Mouse (Mus musculus) CH12.LX (cell line): ENCODE results near the gene Ube2z. TPM values are rescaled to one million over a fixed set of nuclear protein-coding genes. Genes with fewer than 3 reads are reported as not detected.
A peak's percentile ranks its signal among the peaks of the same experiment; 100 is the strongest.

Source experiments
- DNase-seq: peaks from one replicate; pipeline ENCODE4 v3.0.0-alpha.2; 2013; ENCODE audit errors: extremely low read depth
- H3K27ac ChIP-seq: 2 replicates; pipeline ENCODE4 v1.5.1; 2012; ENCODE audit warnings: low read depth, mild to moderate bottlenecking, control low read depth, moderate library complexity; ENCODE audit not compliant: insufficient read depth
- H3K27me3 ChIP-seq: replicated peaks from 2 replicates; pipeline ENCODE3; 2012; ENCODE audit warnings: inconsistent platforms
- H3K36me3 ChIP-seq, 2 experiments: replicated peaks in 1 of 2; 2 replicates each; pipeline versions ENCODE3 to v1.6.1; 2012; ENCODE audit warnings: inconsistent platforms in 1 of 2, low read length in 1 of 2, mild to moderate bottlenecking in 1 of 2, mixed read lengths in 1 of 2, moderate library complexity in 1 of 2; ENCODE audit not compliant: control insufficient read depth in 1 of 2, insufficient read depth in 1 of 2
- H3K4me1 ChIP-seq, 2 experiments: 2 replicates each; pipeline ENCODE4 v1.6.1; 2012; ENCODE audit warnings: inconsistent platforms in 1 of 2, moderate library complexity in 1 of 2; ENCODE audit not compliant: insufficient read depth in 2 of 2, control insufficient read depth in 1 of 2
- H3K4me2 ChIP-seq: 2 replicates; pipeline ENCODE4 v1.6.1; 2012; ENCODE audit warnings: low read depth, mild to moderate bottlenecking, control low read depth; ENCODE audit not compliant: poor library complexity, insufficient read depth, severe bottlenecking
- H3K4me3 ChIP-seq, 3 experiments: fragments of 150-350 bp in 1 of 3; sonication (generic) in 1 of 3; replicated peaks in 1 of 3; 2 replicates each; pipeline versions ENCODE3 to v1.5.1; 2011 to 2012; ENCODE audit warnings: low read depth in 2 of 3, low read length in 2 of 3, mild to moderate bottlenecking in 2 of 3, moderate library complexity in 2 of 3, control low read depth in 1 of 3, improper control_type of control experiment in 1 of 3, inconsistent platforms in 1 of 3, mixed read lengths in 1 of 3; ENCODE audit not compliant: poor library complexity in 1 of 3
- H3K79me2 ChIP-seq: replicated peaks from 2 replicates; pipeline ENCODE4 v1.6.1; 2012; ENCODE audit warnings: mild to moderate bottlenecking, moderate library complexity; ENCODE audit not compliant: control insufficient read depth, poor library complexity, insufficient read depth, severe bottlenecking; ENCODE audit errors: extremely low read depth
- H3K9ac ChIP-seq: 2 replicates; pipeline ENCODE4 v1.6.1; 2012; ENCODE audit warnings: low read depth, mild to moderate bottlenecking, control low read depth, moderate library complexity; ENCODE audit not compliant: insufficient read depth
- H3K9me3 ChIP-seq: replicated peaks from 2 replicates; pipeline ENCODE3; 2012; ENCODE audit warnings: low read length, inconsistent platforms, mixed read lengths
- ELF1 ChIP-seq: IDR thresholded peaks from 2 replicates; pipeline ENCODE4 v1.6.1; 2014; ENCODE audit warnings: low read depth, mild to moderate bottlenecking, inconsistent platforms, low read length, improper control_type of control experiment
- ETS1 ChIP-seq: conservative IDR thresholded peaks from 2 replicates; pipeline ENCODE4 v1.6.1; 2012; ENCODE audit warnings: low read depth, mild to moderate bottlenecking, inconsistent platforms, low read length, improper control_type of control experiment, moderate library complexity
- IRF4 ChIP-seq: IDR thresholded peaks from 2 replicates; pipeline ENCODE4 v1.6.1; 2014; ENCODE audit warnings: low read depth, mild to moderate bottlenecking, inconsistent platforms, low read length, improper control_type of control experiment
- JUN ChIP-seq: IDR thresholded peaks from 2 replicates; pipeline ENCODE4 v1.6.1; 2011; ENCODE audit warnings: low read depth, mild to moderate bottlenecking, low read length, improper control_type of control experiment, moderate library complexity; ENCODE audit not compliant: insufficient read depth
- JUND ChIP-seq: conservative IDR thresholded peaks from 2 replicates; pipeline ENCODE4 v1.6.1; 2011; ENCODE audit warnings: low read depth, low read length, improper control_type of control experiment
- MAFK ChIP-seq: IDR thresholded peaks from 2 replicates; pipeline ENCODE4 v1.6.1; 2011; ENCODE audit warnings: low read length, improper control_type of control experiment; ENCODE audit not compliant: insufficient replicate concordance
- MXI1 ChIP-seq: IDR thresholded peaks from 2 replicates; pipeline ENCODE4 v1.6.1; 2011; ENCODE audit warnings: mild to moderate bottlenecking, low read depth, low read length, improper control_type of control experiment
- NELFE ChIP-seq: IDR thresholded peaks from 2 replicates; pipeline ENCODE4 v1.6.1; 2011; ENCODE audit warnings: low read depth, low read length, improper control_type of control experiment
- SIN3A ChIP-seq: IDR thresholded peaks from 2 replicates; pipeline ENCODE4 v1.6.1; 2012; ENCODE audit warnings: low read length, improper control_type of control experiment, inconsistent platforms
- TBP ChIP-seq: conservative IDR thresholded peaks from 2 replicates; pipeline ENCODE4 v1.6.1; 2011; ENCODE audit warnings: low read depth, low read length, improper control_type of control experiment
- UBTF ChIP-seq: IDR thresholded peaks from 2 replicates; pipeline ENCODE4 v1.6.1; 2012; ENCODE audit warnings: low read depth, mild to moderate bottlenecking, inconsistent platforms, low read length, improper control_type of control experiment, moderate library complexity
- USF2 ChIP-seq: conservative IDR thresholded peaks from 2 replicates; pipeline ENCODE4 v1.6.1; 2011; ENCODE audit warnings: low read depth, low read length, improper control_type of control experiment
- ZMIZ1 ChIP-seq: IDR thresholded peaks from 2 replicates; pipeline ENCODE4 v1.6.1; 2012; ENCODE audit warnings: low read depth, mild to moderate bottlenecking, inconsistent platforms, low read length, improper control_type of control experiment
- dilution Hi-C: fragments of 300-500 bp; cut with MboI; formaldehyde crosslinking; loops from 2 replicates; pipeline ENCODE4 v1.14.3; 2020; ENCODE audit warnings: low sequenced_read_pairs; ENCODE audit not compliant: extremely low pct_unique_long_range_greater_than_20kb, extremely low pct_ligation_motif_present
- in situ Hi-C: fragments of 300-500 bp; cut with MboI; formaldehyde crosslinking; loops from 3 replicates; pipeline ENCODE4 v1.14.3; 2019; ENCODE audit warnings: low sequenced_read_pairs, low pct_ligation_motif_present, low pct_unique_long_range_greater_than_20kb, mixed read lengths
- polyA plus RNA-seq: library from polyadenylated mRNA; unstranded; fragments of >175 nt; gene quantifications from 2 replicates; pipeline ENCODE4 v1.2.1, GENCODE M21; 2012; ENCODE audit warnings: low read depth; ENCODE audit not compliant: insufficient read length
- total RNA-seq, 2 experiments: library from RNA; depleted of rRNA; stranded (reverse); fragments of 300-350 nt in 1 of 2; fragments of >200 nt in 1 of 2; gene quantifications; 2 replicates each; pipeline ENCODE4 v1.2.3; 2012 to 2014

Gene Ube2z
- total and polyA plus RNA-seq, 3 experiments = 51.3 to 67.8 (median 64.2) TPM

- peaks cover 4 to 26% of the 10 kb centered on the region in 2 experiments; a peak in 3 of 4 replicates for H3K4me1 ChIP-seq
Observed at GRCm38 (mm10) chr11:96037499-96037898, 27.7 kb downstream of the Ube2z start.

GRCm38 (mm10) chr11:96035133-96035532, 30.1 kb downstream of the Ube2z start:
- H3K36me3 ChIP-seq = peaks cover 16 to 28% of the 10 kb centered on the region in 2 experiments
- TF ChIP-seq TBP (no peak), SIN3A (no peak), ELF1 (no peak), IRF4 (no peak), ZMIZ1 (no peak), MXI1 (no peak), JUND (no peak), MAFK (no peak), NELFE (no peak), UBTF (no peak)

More at GRCm38 (mm10) chr11:96037499-96037898, 27.7 kb downstream of the Ube2z start:
- no peaks in the 10 kb centered on the region for H3K27me3 ChIP-seq
- in situ Hi-C loops (loop anchor here (5.0 kb wide), 1 partner anchor 55 kb away; no protein-coding TSS in a partner anchor), dilution Hi-C loops (no loop called here)
- H3K79me2 ChIP-seq = peaks cover 22% of the 10 kb centered on the region
- H3K36me3 ChIP-seq = peaks cover 26 to 41% of the 10 kb centered on the region in 2 experiments
- no peak overlapping the region for H3K4me3 ChIP-seq
- H3K9me3 ChIP-seq = no peaks in the 10 kb centered on the region
- DNase-seq = no peak
- no peak for TF ChIP-seq UBTF
- no peak for TF ChIP-seq JUN
- TF ChIP-seq MAFK = no peak
- no peak for TF ChIP-seq ETS1
- no peak for TF ChIP-seq USF2
- no peak overlapping the region for H3K9ac ChIP-seq
- H3K27ac ChIP-seq = no peak overlapping the region
- H3K4me2 ChIP-seq = no peak overlapping the region

More at GRCm38 (mm10) chr11:96035133-96035532, 30.1 kb downstream of the Ube2z start:
- in situ Hi-C loops = loop anchor here (5.0 kb wide), 1 partner anchor 57 kb away; no protein-coding TSS in a partner anchor
- no peaks in the 10 kb centered on the region for H3K9me3 ChIP-seq
- H3K9ac ChIP-seq = peak overlapping the region; percentile 90
- H3K4me1 ChIP-seq = peaks cover 4 to 21% of the 10 kb centered on the region in 2 experiments; a peak in 3 of 4 replicates
- peaks cover 22% of the 10 kb centered on the region for H3K79me2 ChIP-seq
- H3K27me3 ChIP-seq = no peaks in the 10 kb centered on the region
- DNase-seq = no peak
- no peak overlapping the region for H3K27ac ChIP-seq
- H3K4me3 ChIP-seq = peak overlapping the region; percentile 82 to 99 (median 87)
- H3K4me2 ChIP-seq = peak overlapping the region; percentile 94
- dilution Hi-C loops = no loop called here
